Mouse (Mus musculus): ENCODE data around the gene Kcnk16.
"Not testable (repeated sequence)": the region's sequence is repeated elsewhere in the genome, so short reads cannot be mapped to it uniquely, and the experiment has no call there.

Gene Kcnk16

GRCm38 (mm10) chr14:20269082-20269809, at the start of gene Kcnk16:
TSS of gene Kcnk16 (minus strand) at chr14:20269199.
- no peak for DNase-seq (ENCODE audit: low read depth, low spot score)

GRCm38 (mm10) chr14:20315137-20315536, 46.1 kb upstream of the Kcnk16 start:
- no peak for DNase-seq (ENCODE audit: low read depth, low spot score)

DNA sequence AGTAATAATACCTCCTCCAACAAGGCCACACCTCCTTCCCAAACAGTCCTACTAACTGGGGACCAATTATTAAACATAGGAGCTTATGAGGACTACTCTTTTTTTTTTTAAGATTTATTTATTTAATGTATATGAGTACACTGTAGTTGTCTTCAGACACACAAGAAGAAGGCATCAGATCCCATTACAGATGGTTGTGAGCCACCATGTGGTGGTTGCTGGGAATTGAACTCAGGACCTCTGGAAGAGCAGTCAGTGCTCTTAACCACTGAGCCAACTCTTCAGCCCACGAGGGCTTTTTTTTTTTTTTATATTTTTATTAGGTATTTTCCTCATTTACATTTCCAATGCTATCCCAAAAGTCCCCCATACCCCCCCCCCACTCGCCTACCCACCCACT, 36.1 kb upstream of the Kcnk16 start:
- DNase-seq (ENCODE audit: low read depth, low spot score), result not testable (repeated sequence)

DNA sequence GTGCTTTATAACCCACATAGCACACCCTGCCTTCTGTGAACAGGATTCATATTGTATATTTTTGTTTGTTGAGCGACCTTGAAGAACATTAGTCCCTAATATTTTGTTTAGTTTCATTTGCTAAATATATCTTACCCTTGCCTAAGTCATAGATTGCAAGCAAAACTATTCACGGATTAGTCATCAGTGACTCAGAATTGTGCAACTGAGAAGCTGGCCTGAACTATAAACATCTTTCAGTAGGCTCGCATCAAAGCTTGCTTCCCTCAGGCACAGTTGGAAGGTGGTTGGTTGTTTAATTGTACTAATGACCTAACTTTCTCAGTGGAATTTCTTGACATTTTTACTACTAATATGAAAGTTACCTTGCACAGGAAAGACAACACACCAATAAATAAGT, 29.1 kb upstream of the Kcnk16 start:
- no peak for DNase-seq (ENCODE audit: low read depth, low spot score)

DNA sequence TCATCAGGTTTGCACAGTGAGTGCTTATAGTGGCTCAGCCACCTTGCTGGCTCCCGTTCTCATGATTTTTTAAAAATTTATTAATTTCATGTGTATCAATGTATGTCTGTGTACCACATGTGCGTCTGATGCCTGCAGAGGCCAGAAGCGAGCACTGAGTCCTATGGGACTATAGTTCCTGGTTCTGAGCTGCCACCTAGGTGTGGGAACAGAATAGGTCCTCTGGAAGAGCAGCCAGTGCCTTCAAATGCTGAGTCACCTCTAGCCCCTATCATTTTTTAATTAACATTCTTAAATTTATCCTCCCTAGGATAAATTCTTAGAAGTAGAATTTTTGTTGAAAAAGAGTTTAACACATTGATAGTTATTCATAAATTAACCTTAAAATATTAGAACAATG, 28.6 kb upstream of the Kcnk16 start:
- DNase-seq (ENCODE audit: low read depth, low spot score), result no peak

- no peak for DNase-seq (ENCODE audit: low read depth, low spot score)
These were observed 25.9 kb upstream of the Kcnk16 start for GRCm38 (mm10) chr14:20294947-20295346.

- peak; percentile 92 for DNase-seq (ENCODE audit: low read depth, low spot score)
These were observed 25.3 kb upstream of the Kcnk16 start, which contains the start of gene Nudt13 for GRCm38 (mm10) chr14:20294117-20294892. TSS of gene Nudt13 (plus strand) at chr14:20294697.

- DNase-seq (ENCODE audit: low read depth, low spot score), result no peak
These were observed 22.4 kb upstream of the Kcnk16 start for GRCm38 (mm10) chr14:20291391-20291790.

DNA sequence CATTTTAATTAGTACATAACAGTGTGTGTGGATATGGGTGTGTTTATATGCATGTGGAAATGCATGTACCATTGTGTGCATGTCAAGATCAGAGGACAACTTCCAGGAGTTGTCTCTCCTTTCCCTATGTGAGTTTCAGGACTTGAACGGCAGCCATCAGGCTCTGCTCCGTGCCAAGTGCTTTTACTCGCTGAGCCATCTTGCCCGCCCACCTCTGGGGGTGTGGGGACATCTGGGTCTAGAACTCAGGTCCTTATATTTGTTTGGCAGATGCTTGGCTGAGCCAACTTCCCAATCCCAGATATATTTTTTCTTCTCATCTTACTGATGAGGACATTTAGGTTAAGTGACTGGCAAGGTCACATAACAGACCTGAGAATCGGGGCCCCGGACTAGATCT, 578 bp downstream of the Kcnk16 start:
- DNase-seq (ENCODE audit: low read depth, low spot score), result no peak

- no peak for DNase-seq (ENCODE audit: low read depth, low spot score)
These were observed 6.7 kb downstream of the Kcnk16 start for GRCm38 (mm10) chr14:20262346-20262745.

GRCm38 (mm10) chr14:20258185-20259113, 10.6 kb downstream of the Kcnk16 start:
- DNase-seq (ENCODE audit: low read depth, low spot score), result peak; percentile 82

DNA sequence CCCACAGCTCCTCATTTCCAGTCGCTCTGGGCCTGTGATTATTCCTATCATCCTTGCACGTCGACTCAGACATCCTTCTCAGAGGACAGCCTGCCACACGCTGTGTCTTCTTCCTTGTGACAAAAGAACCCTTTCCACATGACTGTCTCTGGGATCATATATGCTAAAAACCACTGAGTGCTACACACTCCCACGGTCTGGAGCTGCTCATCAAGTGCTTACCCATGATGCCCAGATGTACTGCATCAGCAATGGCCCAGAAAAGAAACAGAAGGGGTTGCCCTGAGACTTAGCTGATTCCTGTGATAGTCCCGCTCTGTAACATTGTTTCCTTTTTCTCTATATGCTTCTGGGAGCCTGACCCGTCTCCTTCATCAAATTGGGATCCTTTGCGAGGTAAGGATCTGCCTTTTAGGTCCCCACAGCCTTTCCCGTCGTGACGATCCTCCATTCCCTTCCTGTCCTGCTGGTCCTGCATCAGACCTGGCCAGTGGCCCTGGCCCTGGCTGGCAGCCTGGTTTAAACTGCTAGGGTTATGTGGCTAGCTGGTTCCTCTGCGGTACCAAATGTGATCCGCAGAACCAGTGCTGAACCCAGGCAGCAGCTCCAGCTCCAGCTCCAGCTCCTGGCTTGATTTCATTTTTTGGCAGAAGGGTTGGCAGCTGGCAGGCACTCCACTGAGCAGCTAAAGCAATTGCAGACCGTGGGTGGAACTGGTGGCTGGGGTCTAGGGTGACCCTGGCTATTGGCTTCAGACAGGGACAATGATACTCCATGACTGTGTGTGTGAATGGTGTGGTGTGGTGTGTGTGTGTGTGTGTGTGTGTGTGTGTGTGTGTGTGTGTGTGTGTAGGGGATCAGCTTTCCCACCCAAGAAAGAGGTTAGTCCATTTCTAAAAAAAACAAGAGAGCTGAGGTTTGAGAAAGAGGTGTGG, 18.5 kb downstream of the Kcnk16 start:
- DNase-seq (ENCODE audit: low read depth, low spot score), result no peak

DNA sequence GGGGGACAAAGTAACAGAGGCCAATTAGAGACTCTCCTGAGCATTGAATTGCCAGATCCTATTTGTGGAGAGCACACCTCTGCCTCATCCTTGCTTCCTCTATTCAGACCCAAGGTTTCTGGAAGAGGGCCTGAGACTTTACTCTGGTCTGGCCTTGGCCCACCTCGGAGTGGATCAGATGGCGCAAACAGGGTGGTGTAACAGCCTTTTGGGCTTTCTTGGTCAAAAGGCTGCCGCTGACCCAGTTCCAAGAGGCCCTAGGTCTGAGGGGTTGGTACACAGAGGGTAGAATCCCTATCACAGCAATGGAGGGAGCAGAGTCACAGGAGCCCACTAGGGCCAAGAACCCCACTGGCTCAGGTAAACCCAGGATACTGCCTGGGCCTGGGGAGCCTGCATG, 21.0 kb downstream of the Kcnk16 start:
- DNase-seq (ENCODE audit: low read depth, low spot score), result no peak

DNA sequence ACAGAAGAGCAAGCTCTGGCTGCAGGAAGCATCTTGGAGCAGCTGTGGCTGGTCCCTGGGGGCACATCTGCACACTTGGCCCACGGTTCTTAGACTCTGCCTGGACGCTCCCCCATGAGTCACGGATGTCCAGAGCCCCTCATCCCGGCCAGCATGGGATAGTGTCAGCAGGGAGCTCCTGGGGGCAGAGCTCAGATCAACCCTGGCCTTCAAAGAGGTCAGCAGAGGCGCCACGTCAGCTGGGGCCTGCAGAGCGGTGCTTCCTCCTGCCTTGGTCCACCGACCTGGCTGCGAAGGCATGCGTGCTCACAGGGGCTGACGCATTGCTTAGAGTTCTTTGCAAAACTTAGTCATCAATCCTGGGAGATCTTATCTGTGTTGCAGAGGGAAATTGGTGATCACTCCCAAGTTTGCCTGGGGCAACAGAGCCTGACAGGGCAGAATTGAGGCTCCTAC, 22.2 kb downstream of the Kcnk16 start:
- DNase-seq (ENCODE audit: low read depth, low spot score), result no peak

DNA sequence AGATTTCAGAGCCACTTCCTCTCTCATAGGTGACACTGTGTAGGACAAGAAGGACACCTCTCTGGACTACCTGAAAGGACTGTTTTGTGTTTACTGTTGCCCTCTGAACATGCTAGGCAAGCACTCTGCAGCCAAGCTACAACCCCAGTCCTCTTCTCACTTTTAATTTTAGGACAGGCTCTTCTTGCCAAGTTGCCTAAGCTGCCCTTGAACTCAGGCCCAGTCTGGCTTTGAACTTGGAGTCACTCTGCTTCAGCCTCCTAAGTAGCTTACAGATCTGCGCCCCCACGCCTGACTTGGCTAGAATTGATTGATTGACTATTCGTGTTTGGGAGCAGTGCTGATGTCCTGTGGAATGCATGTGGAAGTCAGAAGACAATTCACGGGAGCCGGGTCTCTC, 23.1 kb downstream of the Kcnk16 start:
- DNase-seq (ENCODE audit: low read depth, low spot score), result no peak

DNA sequence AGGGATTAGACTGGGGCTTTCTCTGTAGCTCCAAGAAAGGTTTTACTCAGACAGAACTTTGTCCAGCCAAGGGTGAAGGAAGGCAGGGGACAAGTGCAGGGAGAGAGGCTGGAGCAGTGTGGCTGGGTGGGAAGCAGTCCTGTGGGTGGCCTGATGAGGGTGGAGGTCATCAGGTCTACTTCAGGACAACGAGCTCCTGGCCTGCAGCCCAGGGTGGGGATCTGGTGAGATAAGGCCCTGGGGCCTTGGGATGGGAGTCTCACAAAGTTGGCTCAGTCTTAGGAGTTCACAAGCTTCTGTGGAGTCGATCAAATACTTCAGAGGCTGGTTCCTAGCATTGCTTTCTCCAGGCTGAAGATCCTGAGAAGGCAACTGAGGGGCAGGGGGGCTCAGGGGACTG, 23.7 kb downstream of the Kcnk16 start:
- no peak for DNase-seq (ENCODE audit: low read depth, low spot score)

GRCm38 (mm10) chr14:20243158-20243557, 25.8 kb downstream of the Kcnk16 start:
- DNase-seq (ENCODE audit: low read depth, low spot score), result no peak

DNA sequence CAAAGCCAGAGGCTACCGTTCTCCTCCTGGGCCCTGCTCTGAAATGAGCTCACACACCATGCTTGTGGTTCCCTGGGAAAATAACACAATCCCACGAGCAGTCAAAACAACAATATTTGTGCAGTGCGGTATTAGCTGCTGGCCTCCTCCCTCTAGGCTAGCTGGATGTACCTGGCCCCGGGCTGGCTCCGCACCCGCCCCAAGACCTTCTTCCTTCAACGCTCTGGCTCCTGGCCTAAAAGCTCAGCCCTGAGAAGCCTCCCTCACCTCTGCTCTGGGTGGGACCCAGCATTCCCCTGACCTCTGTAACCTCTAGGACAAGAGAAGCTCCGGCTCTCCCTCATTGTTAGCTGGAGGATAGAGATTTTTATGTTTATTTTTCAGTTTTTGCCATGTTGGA, 26.5 kb downstream of the Kcnk16 start:
- no peak for DNase-seq (ENCODE audit: low read depth, low spot score)

DNA sequence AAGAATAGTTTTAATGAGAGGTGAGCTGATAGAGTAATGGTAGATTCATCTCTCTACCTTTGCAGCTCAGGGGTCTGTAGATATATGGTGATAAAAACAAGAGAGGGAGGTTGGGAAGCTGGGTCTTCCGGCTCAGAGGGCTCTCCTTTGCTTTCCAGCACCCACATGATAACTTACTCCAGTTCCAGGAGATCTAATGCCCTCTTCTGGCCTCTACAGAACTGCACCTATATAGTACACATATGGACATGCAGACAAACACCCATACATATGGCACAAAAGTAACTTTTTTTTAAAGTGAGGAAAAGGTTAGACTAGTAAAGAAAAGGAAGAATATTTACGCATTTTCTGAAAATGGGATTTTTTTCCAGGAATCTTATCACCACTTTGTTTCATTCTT, 34.6 kb downstream of the Kcnk16 start:
- DNase-seq (ENCODE audit: low read depth, low spot score), result no peak

Data from mesoderm, embryonic 11.5 days (tissue).